Mouse (Mus musculus): ENCODE data around the gene Gm3029.
"Not testable (repeated sequence)": the region's sequence is repeated elsewhere in the genome, so short reads cannot be mapped to it uniquely, and the experiment has no call there.

Gm3029 gene

DNA sequence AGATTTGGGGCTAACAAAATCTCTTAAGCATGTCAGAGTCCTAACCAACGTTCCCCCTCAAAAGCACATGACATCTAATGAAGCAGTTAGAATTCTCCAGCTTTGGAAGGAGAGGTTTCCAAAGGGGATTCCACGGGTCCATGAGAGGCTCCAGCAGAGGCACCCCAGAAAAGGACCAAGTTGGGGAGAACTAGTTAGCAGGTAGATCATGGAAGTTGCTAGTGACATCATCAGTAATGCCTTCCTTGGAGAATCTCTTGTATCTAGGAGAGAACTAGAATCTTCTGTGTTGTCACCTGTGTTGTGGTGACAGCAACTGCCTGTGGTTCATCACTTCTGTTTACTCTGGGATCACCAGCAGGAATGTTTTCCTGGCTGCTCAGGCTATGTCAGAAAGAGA is at the start of gene Gm3029:
Gm3029 (plus strand) TSS at position 301 of the 400 bp plus-strand sequence.
- not testable (repeated sequence) for DNase-seq

DNA sequence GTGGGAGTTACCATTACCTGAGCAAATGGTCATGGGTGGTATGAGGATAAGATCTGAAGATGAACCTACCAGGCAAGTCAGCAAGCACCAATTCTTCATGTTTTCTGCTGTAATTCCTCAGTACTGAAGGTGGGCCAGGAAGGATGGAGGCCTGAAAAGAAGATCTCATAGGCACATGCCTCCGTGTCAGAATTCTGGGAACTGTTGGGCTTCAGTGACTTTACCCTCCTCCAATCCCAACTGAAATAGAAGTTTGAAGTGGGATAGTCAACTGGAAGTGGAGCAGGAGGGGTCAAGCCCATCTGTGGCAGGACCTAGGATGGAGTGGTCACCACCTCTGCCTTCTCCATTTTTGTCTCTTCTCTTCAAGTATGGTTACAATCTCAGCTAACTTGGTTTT is 47.7 kb upstream of the Gm3029 start, which contains the start of gene Gm2916:
Gm2916 (plus strand) TSS at position 301 of the 400 bp plus-strand sequence.
- DNase-seq: not testable (repeated sequence)

- not testable (repeated sequence) for DNase-seq
Observed at GRCm38 (mm10) chr14:3963247-3963646, 31.7 kb downstream of the Gm3029 start, which contains the start of gene Gm3095. Gene Gm3095 (plus strand): TSS chr14:3963547.

All from lung, postnatal 4 days (tissue).